Mouse (Mus musculus) myocyte (in vitro differentiated cells): ENCODE measurements around the gene Mpz.

Experiments
- MAX ChIP-seq: IDR thresholded peaks from one replicate; pipeline ENCODE4 v1.6.1; 2011; ENCODE audit warnings: low read depth, mild to moderate bottlenecking, control low read depth
- POLR2A ChIP-seq: IDR thresholded peaks from one replicate; pipeline ENCODE4 v1.6.1; 2011; ENCODE audit warnings: low read depth, mild to moderate bottlenecking, control low read depth, moderate library complexity; ENCODE audit not compliant: insufficient read length
- TCF12 ChIP-seq: IDR thresholded peaks from one replicate; pipeline ENCODE4 v1.6.1; 2011; ENCODE audit warnings: mild to moderate bottlenecking, control low read depth; ENCODE audit not compliant: poor library complexity, insufficient read depth, severe bottlenecking
- TCF3 ChIP-seq: IDR thresholded peaks from one replicate; pipeline ENCODE4 v1.6.1; 2011; ENCODE audit warnings: low read depth, control low read depth; ENCODE audit not compliant: insufficient read length
- USF1 ChIP-seq: IDR thresholded peaks from one replicate; pipeline ENCODE4 v1.6.1; 2011; ENCODE audit warnings: low read depth, mild to moderate bottlenecking, control low read depth, moderate library complexity

DNA sequence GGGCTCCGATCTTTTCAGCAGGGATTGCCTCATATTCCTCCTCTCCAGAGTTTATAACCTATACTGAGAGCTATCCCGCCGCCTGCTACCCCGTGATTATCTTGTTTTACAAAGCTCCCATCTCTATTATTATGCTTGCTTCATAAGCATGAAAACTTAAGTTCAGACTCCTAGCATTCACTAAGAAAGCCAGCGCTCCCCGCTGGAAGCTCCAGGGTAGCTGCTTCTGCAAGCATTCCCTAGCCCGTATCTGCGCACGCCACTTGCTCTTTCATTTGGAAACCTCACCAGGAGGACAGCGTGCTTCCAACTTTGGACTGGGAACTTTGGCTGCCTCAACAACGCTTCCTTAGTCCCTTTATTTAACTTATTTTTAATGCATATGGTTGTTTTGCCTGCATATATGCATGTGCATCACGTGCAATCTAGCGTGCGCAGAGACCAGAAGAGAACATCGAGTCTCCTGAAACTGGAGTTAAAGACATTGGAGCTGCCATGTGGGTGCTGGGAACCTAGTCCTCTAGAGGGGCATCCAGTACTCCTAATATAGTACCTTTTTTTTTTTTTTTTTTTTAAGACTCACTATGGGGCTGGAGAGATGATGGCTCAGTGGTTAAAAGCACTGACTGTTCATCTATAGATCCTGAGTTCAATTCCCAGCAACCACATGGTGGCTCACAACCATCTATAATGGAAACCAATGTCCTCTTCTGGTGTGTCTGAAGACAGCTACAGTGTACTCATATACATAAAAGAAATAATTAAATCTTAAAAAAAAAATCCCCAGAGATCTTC is 38.5 kb upstream of the Mpz start:
- TF ChIP-seq USF1 (no peak), MAX (no peak), POLR2A (no peak), TCF3 (no peak), TCF12 (no peak)
